Mouse (Mus musculus) cerebellum, adult 8-10 months (tissue): Measurements from ENCODE around the gene Hddc2.
"Not testable (repeated sequence)": the region's sequence is repeated elsewhere in the genome, so short reads cannot be mapped to it uniquely, and the experiment has no call there.

Source experiments
- DNase-seq: peaks from one replicate; pipeline ENCODE4 v3.0.0; 2022

Hddc2 gene

GRCm38 (mm10) chr10:31354886-31355461 is 41.8 kb downstream of the Hddc2 start:
- no peak for DNase-seq

- DNase-seq, result no peak
Observed at GRCm38 (mm10) chr10:31359749-31360148, 46.6 kb downstream of the Hddc2 start.

- DNase-seq, result not testable (repeated sequence)
Observed at GRCm38 (mm10) chr10:31370200-31370599, 57.0 kb downstream of the Hddc2 start.
